Mouse (Mus musculus): Measurements from ENCODE around the gene Serpina6. TPM values are rescaled to one million over a fixed set of nuclear protein-coding genes. Genes with fewer than 3 reads are reported as not detected.

Serpina6 gene
- total and polyA plus RNA-seq, 3 experiments, result not detected

- TF ChIP-seq CTCF (IDR thresholded peaks at IDR 0.05 in 2 of 3, conservative IDR thresholded peaks at IDR 0.05 in 1 of 3; ENCODE audit: control insufficient read depth in 1 of 3, insufficient read depth in 1 of 3, low read depth in 2 of 3, low read length in 3 of 3, poor library complexity in 1 of 3, severe bottlenecking in 1 of 3) (no peak), USF2 (IDR thresholded peaks at IDR 0.05; ENCODE audit: borderline replicate concordance in 1 of 2, insufficient read depth in 1 of 2, low read depth in 1 of 2, low read length in 2 of 2) (no peak)
These were observed 38.4 kb upstream of the Serpina6 start, which contains the start of gene Serpina1f (continued) for GRCm38 (mm10) chr12:103695429-103695828.

GRCm38 (mm10) chr12:103688221-103688814 is 31.3 kb upstream of the Serpina6 start:
- no peaks in the 10 kb centered on the region for H3K79me2 ChIP-seq (ENCODE audit: control insufficient read depth, insufficient read depth, low read length, poor library complexity)
- no peak overlapping the region for H3K9ac ChIP-seq (ENCODE audit: control insufficient read depth, low read depth, low read length, poor library complexity, severe bottlenecking)
- no peaks in the 10 kb centered on the region for H3K9me3 ChIP-seq (replicated peaks; ENCODE audit: insufficient read depth, low read length)
- H3K4me1 ChIP-seq (ENCODE audit: control insufficient read depth in 1 of 2, insufficient read depth in 2 of 2, low read length in 2 of 2), result no peaks in the 10 kb centered on the region
- H3K36me3 ChIP-seq (ENCODE audit: control insufficient read depth in 1 of 2, insufficient read depth in 2 of 2, low read length in 2 of 2), result no peaks in the 10 kb centered on the region
- no peak for TF ChIP-seq POLR2AphosphoS2 (IDR thresholded peaks at IDR 0.05; ENCODE audit: low read length)
- no peak for TF ChIP-seq POLR2AphosphoS5 (IDR thresholded peaks at IDR 0.05; ENCODE audit: borderline replicate concordance, low read depth, low read length)
- TF ChIP-seq USF2 (IDR thresholded peaks at IDR 0.05; ENCODE audit: borderline replicate concordance in 1 of 2, insufficient read depth in 1 of 2, low read depth in 1 of 2, low read length in 2 of 2), result no peak
- TF ChIP-seq RCOR1 (IDR thresholded peaks at IDR 0.05; ENCODE audit: low read depth, low read length), result no peak
- TF ChIP-seq TAL1 (IDR thresholded peaks at IDR 0.05; ENCODE audit: low read length), result no peak
- H3K4me3 ChIP-seq (ENCODE audit: control insufficient read depth in 1 of 2, insufficient read depth in 1 of 2, low read depth in 2 of 2, low read length in 2 of 2), result no peak overlapping the region
- no peaks in the 10 kb centered on the region; a peak in 1 of 4 replicates for H3K27me3 ChIP-seq (ENCODE audit: control insufficient read depth in 1 of 2, insufficient read depth in 2 of 2, low read length in 2 of 2)
- no peak for DNase-seq (ENCODE audit: low read depth, low spot score)
- H3K27ac ChIP-seq (ENCODE audit: control insufficient read depth, low read depth, low read length), result no peak overlapping the region

GRCm38 (mm10) chr12:103687021-103687420 is 30.0 kb upstream of the Serpina6 start:
- Histone ChIP-seq H3K27ac (ENCODE audit: control insufficient read depth, low read depth, low read length) (no peak overlapping the region), H3K9me3 (replicated peaks; ENCODE audit: insufficient read depth, low read length) (no peaks in the 10 kb centered on the region), H3K9ac (ENCODE audit: control insufficient read depth, low read depth, low read length, poor library complexity, severe bottlenecking) (no peak overlapping the region), H3K27me3 (ENCODE audit: control insufficient read depth in 1 of 2, insufficient read depth in 2 of 2, low read length in 2 of 2) (no peaks in the 10 kb centered on the region), H3K4me3 (ENCODE audit: control insufficient read depth in 1 of 2, insufficient read depth in 1 of 2, low read depth in 2 of 2, low read length in 2 of 2) (no peak overlapping the region), H3K79me2 (ENCODE audit: control insufficient read depth, insufficient read depth, low read length, poor library complexity) (no peaks in the 10 kb centered on the region), H3K4me1 (ENCODE audit: control insufficient read depth in 1 of 2, insufficient read depth in 2 of 2, low read length in 2 of 2) (no peaks in the 10 kb centered on the region), H3K36me3 (ENCODE audit: control insufficient read depth in 1 of 2, insufficient read depth in 2 of 2, low read length in 2 of 2) (no peaks in the 10 kb centered on the region)
- TF ChIP-seq MYC (IDR thresholded peaks at IDR 0.05; ENCODE audit: low read depth, low read length) (no peak), GABPA (IDR thresholded peaks at IDR 0.05; ENCODE audit: low read depth, low read length) (no peak), SIN3A (IDR thresholded peaks at IDR 0.05; ENCODE audit: low read length) (no peak), POLR2A (IDR thresholded peaks at IDR 0.05; ENCODE audit: control insufficient read depth in 1 of 2, insufficient read depth in 1 of 2, low read depth in 1 of 2, low read length in 2 of 2, poor library complexity in 1 of 2) (no peak), ZKSCAN1 (IDR thresholded peaks at IDR 0.05; ENCODE audit: low read depth, low read length) (no peak)
- DNase-seq (ENCODE audit: low read depth, low spot score), result no peak

GRCm38 (mm10) chr12:103686050-103686449 is 29.0 kb upstream of the Serpina6 start:
- Histone ChIP-seq H3K27me3 (ENCODE audit: control insufficient read depth in 1 of 2, insufficient read depth in 2 of 2, low read length in 2 of 2) (no peaks in the 10 kb centered on the region), H3K4me1 (ENCODE audit: control insufficient read depth in 1 of 2, insufficient read depth in 2 of 2, low read length in 2 of 2) (no peaks in the 10 kb centered on the region), H3K36me3 (ENCODE audit: control insufficient read depth in 1 of 2, insufficient read depth in 2 of 2, low read length in 2 of 2) (no peaks in the 10 kb centered on the region), H3K9me3 (replicated peaks; ENCODE audit: insufficient read depth, low read length) (no peaks in the 10 kb centered on the region), H3K9ac (ENCODE audit: control insufficient read depth, low read depth, low read length, poor library complexity, severe bottlenecking) (no peak overlapping the region), H3K27ac (ENCODE audit: control insufficient read depth, low read depth, low read length) (no peak overlapping the region), H3K79me2 (ENCODE audit: control insufficient read depth, insufficient read depth, low read length, poor library complexity) (no peaks in the 10 kb centered on the region), H3K4me3 (ENCODE audit: control insufficient read depth in 1 of 2, insufficient read depth in 1 of 2, low read depth in 2 of 2, low read length in 2 of 2) (no peak overlapping the region)
- no peak for TF ChIP-seq ZC3H11A (IDR thresholded peaks at IDR 0.05; ENCODE audit: low read depth, low read length)
- no peak for TF ChIP-seq USF1 (IDR thresholded peaks at IDR 0.05; ENCODE audit: low read depth, low read length)
- no peak for TF ChIP-seq POLR2A (IDR thresholded peaks at IDR 0.05; ENCODE audit: control insufficient read depth in 1 of 2, insufficient read depth in 1 of 2, low read depth in 1 of 2, low read length in 2 of 2, poor library complexity in 1 of 2)
- no peak for TF ChIP-seq CHD2 (IDR thresholded peaks at IDR 0.05; ENCODE audit: low read length)
- no peak for TF ChIP-seq CTCF (IDR thresholded peaks at IDR 0.05 in 2 of 3, conservative IDR thresholded peaks at IDR 0.05 in 1 of 3; ENCODE audit: control insufficient read depth in 1 of 3, insufficient read depth in 1 of 3, low read depth in 2 of 3, low read length in 3 of 3, poor library complexity in 1 of 3, severe bottlenecking in 1 of 3)
- no peak for DNase-seq (ENCODE audit: low read depth, low spot score)
